Mouse (Mus musculus): ENCODE measurements at regions not wholly inside any gene's neighbourhood (a gene's known extent, or its start where the extent isn't known, plus 50 kb on each side); places are given as distances from the start of the nearest gene placed in this dataset.
A peak's percentile ranks its signal among the peaks of the same experiment; 100 is the strongest.

GRCm38 (mm10) chr17:67509921-67510320 is 122.6 kb downstream of the Lrrc30 start:
- no peak for TF ChIP-seq EP300 (IDR thresholded peaks at IDR 0.05; ENCODE audit: insufficient read depth, low read depth, low read length)
- TF ChIP-seq POLR2A (IDR thresholded peaks at IDR 0.05; ENCODE audit: insufficient read depth, low read depth, low read length), result no peak
- TF ChIP-seq CTCF (IDR thresholded peaks at IDR 0.05), result no peak
- Histone ChIP-seq H3K27ac (peak overlapping the region; percentile 97), H3K4me1 (ENCODE audit: control insufficient read depth, insufficient read depth, low read length) (peaks cover 25% of the 10 kb centered on the region), H3K9ac (ENCODE audit: low read depth, low read length) (no peak overlapping the region), H3K36me3 (ENCODE audit: control insufficient read depth, insufficient read depth, low read length) (peaks cover 2% of the 10 kb centered on the region; the same call in 1 of the 2 replicates), H3K27me3 (ENCODE audit: control insufficient read depth, insufficient read depth, low read length) (no peaks in the 10 kb centered on the region), H3K79me2 (replicated peaks; ENCODE audit: control insufficient read depth, insufficient read depth, low read length) (no peaks in the 10 kb centered on the region), H3K4me3 (no peak overlapping the region)
- intact Hi-C loops (cut with DNase I), result no loop called here
- 56% methylated on average over 9 of the region's 9 CpGs for WGBS
- DNase-seq, result no peak

GRCm38 (mm10) chr17:67509091-67509618 is 123.4 kb downstream of the Lrrc30 start:
- 94% methylated on average over 6 of the region's 6 CpGs for WGBS
- no peaks in the 10 kb centered on the region for H3K79me2 ChIP-seq (replicated peaks; ENCODE audit: control insufficient read depth, insufficient read depth, low read length)
- H3K36me3 ChIP-seq (ENCODE audit: control insufficient read depth, insufficient read depth, low read length), result peaks cover 2% of the 10 kb centered on the region; the same call in 1 of the 2 replicates
- intact Hi-C loops (cut with DNase I), result no loop called here
- TF ChIP-seq CTCF (IDR thresholded peaks at IDR 0.05) (no peak), POLR2A (IDR thresholded peaks at IDR 0.05; ENCODE audit: insufficient read depth, low read depth, low read length) (no peak), EP300 (IDR thresholded peaks at IDR 0.05; ENCODE audit: insufficient read depth, low read depth, low read length) (no peak)
- no peaks in the 10 kb centered on the region for H3K27me3 ChIP-seq (ENCODE audit: control insufficient read depth, insufficient read depth, low read length)
- H3K27ac ChIP-seq, result no peak overlapping the region
- H3K4me1 ChIP-seq (ENCODE audit: control insufficient read depth, insufficient read depth, low read length), result peaks cover 20% of the 10 kb centered on the region
- no peak overlapping the region for H3K9ac ChIP-seq (ENCODE audit: low read depth, low read length)
- H3K4me3 ChIP-seq, result no peak overlapping the region
- DNase-seq, result no peak

GRCm38 (mm10) chr17:67508353-67508752 is 124.2 kb downstream of the Lrrc30 start:
- no peak overlapping the region for H3K4me3 ChIP-seq
- no peak overlapping the region for H3K27ac ChIP-seq
- intact Hi-C loops (cut with DNase I), result no loop called here
- no peaks in the 10 kb centered on the region for H3K79me2 ChIP-seq (replicated peaks; ENCODE audit: control insufficient read depth, insufficient read depth, low read length)
- H3K36me3 ChIP-seq (ENCODE audit: control insufficient read depth, insufficient read depth, low read length), result no peaks in the 10 kb centered on the region
- WGBS, result 53% methylated on average over 2 of the region's 2 CpGs
- TF ChIP-seq POLR2A (IDR thresholded peaks at IDR 0.05; ENCODE audit: insufficient read depth, low read depth, low read length), result no peak
- no peak for TF ChIP-seq CTCF (IDR thresholded peaks at IDR 0.05)
- no peak for TF ChIP-seq EP300 (IDR thresholded peaks at IDR 0.05; ENCODE audit: insufficient read depth, low read depth, low read length)
- no peak for DNase-seq
- H3K27me3 ChIP-seq (ENCODE audit: control insufficient read depth, insufficient read depth, low read length), result no peaks in the 10 kb centered on the region
- H3K4me1 ChIP-seq (ENCODE audit: control insufficient read depth, insufficient read depth, low read length), result peaks cover 13% of the 10 kb centered on the region
- H3K9ac ChIP-seq (ENCODE audit: low read depth, low read length), result no peak overlapping the region

GRCm38 (mm10) chr17:67506466-67506865 is 126.1 kb downstream of the Lrrc30 start:
- no peak for DNase-seq
- Histone ChIP-seq H3K79me2 (replicated peaks; ENCODE audit: control insufficient read depth, insufficient read depth, low read length) (no peaks in the 10 kb centered on the region), H3K4me3 (no peak overlapping the region), H3K36me3 (ENCODE audit: control insufficient read depth, insufficient read depth, low read length) (no peaks in the 10 kb centered on the region), H3K27me3 (ENCODE audit: control insufficient read depth, insufficient read depth, low read length) (no peaks in the 10 kb centered on the region), H3K9ac (ENCODE audit: low read depth, low read length) (no peak overlapping the region), H3K27ac (no peak overlapping the region), H3K4me1 (ENCODE audit: control insufficient read depth, insufficient read depth, low read length) (peaks cover 13% of the 10 kb centered on the region)
- intact Hi-C loops (cut with DNase I), result no loop called here
- WGBS, result 75% methylated on average over 2 of the region's 2 CpGs
- TF ChIP-seq EP300 (IDR thresholded peaks at IDR 0.05; ENCODE audit: insufficient read depth, low read depth, low read length) (no peak), CTCF (IDR thresholded peaks at IDR 0.05) (no peak), POLR2A (IDR thresholded peaks at IDR 0.05; ENCODE audit: insufficient read depth, low read depth, low read length) (no peak)

- H3K27me3 ChIP-seq (ENCODE audit: control insufficient read depth, insufficient read depth, low read length), result no peaks in the 10 kb centered on the region
- TF ChIP-seq CTCF (IDR thresholded peaks at IDR 0.05), result no peak
- no peak for TF ChIP-seq EP300 (IDR thresholded peaks at IDR 0.05; ENCODE audit: insufficient read depth, low read depth, low read length)
- TF ChIP-seq POLR2A (IDR thresholded peaks at IDR 0.05; ENCODE audit: insufficient read depth, low read depth, low read length), result no peak
- WGBS, result 32% methylated on average over 9 of the region's 9 CpGs
- no peak overlapping the region for H3K4me3 ChIP-seq
- H3K79me2 ChIP-seq (replicated peaks; ENCODE audit: control insufficient read depth, insufficient read depth, low read length), result no peaks in the 10 kb centered on the region
- intact Hi-C loops (cut with DNase I), result no loop called here
- no peak for DNase-seq
- H3K27ac ChIP-seq, result peak overlapping the region; percentile 67
- H3K36me3 ChIP-seq (ENCODE audit: control insufficient read depth, insufficient read depth, low read length), result no peaks in the 10 kb centered on the region
- H3K9ac ChIP-seq (ENCODE audit: low read depth, low read length), result no peak overlapping the region
- peaks cover 11% of the 10 kb centered on the region for H3K4me1 ChIP-seq (ENCODE audit: control insufficient read depth, insufficient read depth, low read length)
Measured at GRCm38 (mm10) chr17:67504502-67505033, 128.0 kb downstream of the Lrrc30 start.

- TF ChIP-seq EP300 (IDR thresholded peaks at IDR 0.05; ENCODE audit: insufficient read depth, low read depth, low read length) (no peak), CTCF (IDR thresholded peaks at IDR 0.05) (no peak), POLR2A (IDR thresholded peaks at IDR 0.05; ENCODE audit: insufficient read depth, low read depth, low read length) (no peak)
- Histone ChIP-seq H3K27me3 (ENCODE audit: control insufficient read depth, insufficient read depth, low read length) (no peaks in the 10 kb centered on the region), H3K36me3 (ENCODE audit: control insufficient read depth, insufficient read depth, low read length) (no peaks in the 10 kb centered on the region), H3K79me2 (replicated peaks; ENCODE audit: control insufficient read depth, insufficient read depth, low read length) (no peaks in the 10 kb centered on the region), H3K4me3 (no peak overlapping the region), H3K9ac (ENCODE audit: low read depth, low read length) (no peak overlapping the region), H3K4me1 (ENCODE audit: control insufficient read depth, insufficient read depth, low read length) (peaks cover 11% of the 10 kb centered on the region), H3K27ac (peak overlapping the region; percentile 36)
- intact Hi-C loops (cut with DNase I), result no loop called here
- 63% methylated on average over 6 of the region's 6 CpGs for WGBS
- no peak for DNase-seq
Measured at GRCm38 (mm10) chr17:67503125-67503878, 129.2 kb downstream of the Lrrc30 start.
